Mouse (Mus musculus) regulatory T cell (primary cell): ENCODE data around the gene B3gnt3.
"Not testable (repeated sequence)": the region's sequence is repeated elsewhere in the genome, so short reads cannot be mapped to it uniquely, and the experiment has no call there.

Source experiments
- in situ Hi-C: fragments of 300-600 bp; cut with MboI, MseI; formaldehyde crosslinking; loops from one replicate; pipeline ENCODE4 v1.15.1; 2025; ENCODE audit warnings: high pct_unique_total_duplicates

B3gnt3 gene

GRCm38 (mm10) chr8:71711574-71711973 lies 10.0 kb upstream of the B3gnt3 start:
- in situ Hi-C loops = no loop called here

- in situ Hi-C loops = no loop called here
Measured at GRCm38 (mm10) chr8:71709800-71710446, 8.3 kb upstream of the B3gnt3 start.

GRCm38 (mm10) chr8:71709134-71709799 lies 7.7 kb upstream of the B3gnt3 start:
- in situ Hi-C loops = no loop called here

GRCm38 (mm10) chr8:71707874-71708273 lies 6.3 kb upstream of the B3gnt3 start:
- in situ Hi-C loops = no loop called here

- in situ Hi-C loops = loop anchor here (5.0 kb wide), 1 partner anchor 571 kb away; no protein-coding TSS in a partner anchor
Measured at GRCm38 (mm10) chr8:71703400-71703799, 1.8 kb upstream of the B3gnt3 start.

- in situ Hi-C loops = loop anchor here (5.0 kb wide), 1 partner anchor 571 kb away; no protein-coding TSS in a partner anchor
Measured at GRCm38 (mm10) chr8:71702923-71703322, 1.3 kb upstream of the B3gnt3 start.

GRCm38 (mm10) chr8:71702087-71702432 lies 471 bp upstream of the B3gnt3 start:
- in situ Hi-C loops = loop anchor here (5.0 kb wide), 1 partner anchor 570 kb away; no protein-coding TSS in a partner anchor

GRCm38 (mm10) chr8:71700493-71701269 lies 908 bp downstream of the B3gnt3 start:
- in situ Hi-C loops = loop anchor here (5.0 kb wide), 1 partner anchor 568 kb away; no protein-coding TSS in a partner anchor

- in situ Hi-C loops = not testable (repeated sequence)
Measured at GRCm38 (mm10) chr8:71695456-71695855, 6.1 kb downstream of the B3gnt3 start.

- in situ Hi-C loops = no loop called here
Measured at GRCm38 (mm10) chr8:71693166-71694041, 8.2 kb downstream of the B3gnt3 start.

GRCm38 (mm10) chr8:71692509-71692908 lies 9.1 kb downstream of the B3gnt3 start:
- in situ Hi-C loops = no loop called here

- in situ Hi-C loops = no loop called here
Measured at GRCm38 (mm10) chr8:71689028-71689427, 12.6 kb downstream of the B3gnt3 start, which contains the start of gene Insl3. Insl3 (plus strand) TSS chr8:71689214.

- in situ Hi-C loops = no loop called here
Measured at GRCm38 (mm10) chr8:71687616-71688015, 14.0 kb downstream of the B3gnt3 start.

GRCm38 (mm10) chr8:71686143-71686734 lies 15.3 kb downstream of the B3gnt3 start:
- in situ Hi-C loops = no loop called here

GRCm38 (mm10) chr8:71685573-71685972 lies 16.0 kb downstream of the B3gnt3 start:
- in situ Hi-C loops = no loop called here

- in situ Hi-C loops = no loop called here
Measured at GRCm38 (mm10) chr8:71684701-71685100, 16.9 kb downstream of the B3gnt3 start.

GRCm38 (mm10) chr8:71682832-71683231 lies 18.8 kb downstream of the B3gnt3 start:
- in situ Hi-C loops = no loop called here

- in situ Hi-C loops = no loop called here
Measured at GRCm38 (mm10) chr8:71681369-71681915, 20.1 kb downstream of the B3gnt3 start.

- in situ Hi-C loops = no loop called here
Measured at GRCm38 (mm10) chr8:71680471-71680870, 21.1 kb downstream of the B3gnt3 start.

GRCm38 (mm10) chr8:71679550-71680168 lies 21.9 kb downstream of the B3gnt3 start:
- in situ Hi-C loops = no loop called here
